Mouse (Mus musculus): Measurements from ENCODE around the gene Psph. TPM values are rescaled to one million over a fixed set of nuclear protein-coding genes. Genes with fewer than 3 reads are reported as not detected.
"Not testable (repeated sequence)": the region's sequence is repeated elsewhere in the genome, so short reads cannot be mapped to it uniquely, and the experiment has no call there.

Gene Psph
- 30.4 and 31.9 TPM in 2 replicates for polyA plus RNA-seq (2015; fragmentation: Nextera tagmentation; extraction: Ambion mirVana)

DNA sequence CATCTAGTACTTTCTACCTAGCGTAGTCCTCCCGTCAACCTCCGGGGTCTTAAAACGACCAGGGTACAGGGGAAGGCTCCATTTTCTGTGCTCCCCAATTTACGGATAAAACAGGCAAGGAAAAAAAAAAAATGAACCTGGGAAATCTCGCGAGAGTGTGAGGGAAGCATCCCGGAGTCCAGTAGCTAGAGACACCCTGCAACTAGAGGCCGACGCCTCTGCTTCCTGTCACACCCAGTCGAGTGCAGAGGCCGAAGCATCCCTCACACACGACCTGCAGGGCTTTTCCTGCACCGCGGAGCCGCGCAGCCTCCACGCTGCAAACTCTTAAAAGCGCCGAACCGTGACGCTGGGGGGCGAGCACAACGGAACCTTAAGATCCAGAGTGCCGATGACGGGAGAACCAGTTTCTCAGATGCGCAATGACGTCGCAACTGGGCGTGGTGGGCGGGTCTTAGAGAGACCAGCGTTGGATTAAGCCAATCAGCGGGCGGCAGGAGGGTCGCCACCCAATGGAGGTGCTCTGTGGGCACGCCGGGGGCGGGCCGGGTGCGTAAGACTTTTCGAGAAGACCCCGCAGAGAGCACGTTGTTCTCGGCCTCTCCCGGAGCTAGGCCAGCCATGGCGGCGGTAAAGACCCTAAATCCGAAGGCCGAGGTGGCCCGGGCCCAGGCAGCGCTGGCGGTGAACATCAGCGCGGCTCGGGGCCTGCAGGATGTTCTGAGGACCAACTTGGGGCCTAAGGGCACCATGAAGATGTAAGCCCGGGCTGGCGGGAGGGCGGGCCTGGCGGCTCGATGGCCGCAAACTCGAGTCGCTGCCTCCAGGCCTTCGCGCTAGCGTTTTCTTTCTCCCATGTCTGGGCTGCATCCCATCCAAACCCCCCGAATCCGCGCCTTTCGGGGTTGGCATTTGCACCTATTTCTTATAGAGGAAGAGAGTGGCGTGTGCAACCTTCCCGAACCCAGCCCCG lies at the start of gene Psph:
Psph (minus strand) TSS at position 632 of the 973 bp plus-strand sequence.
- WGBS, result under 1% methylated on average over 73 of the region's 73 CpGs
- Histone ChIP-seq H3K4me1 (peaks cover 15% of the 10 kb centered on the region; the same call in 1 of the 2 replicates), H3K36me3 (peaks cover 34% of the 10 kb centered on the region), H3K4me3 (peak within 1 kb of the TSS; percentile 90), H3K4me2 (peak within 1 kb of the TSS; percentile 64), H3K9ac (peak within 1 kb of the TSS; percentile 94), H3K9me3 (no peaks in the 10 kb centered on the region), H3K27ac (peak within 1 kb of the TSS; percentile 99), H3K27me3 (no peaks in the 10 kb centered on the region)
- peak; percentile 99 for ATAC-seq (ENCODE audit: borderline replicate concordance, extremely low read depth, low FRiP score, low TSS enrichment)

DNA sequence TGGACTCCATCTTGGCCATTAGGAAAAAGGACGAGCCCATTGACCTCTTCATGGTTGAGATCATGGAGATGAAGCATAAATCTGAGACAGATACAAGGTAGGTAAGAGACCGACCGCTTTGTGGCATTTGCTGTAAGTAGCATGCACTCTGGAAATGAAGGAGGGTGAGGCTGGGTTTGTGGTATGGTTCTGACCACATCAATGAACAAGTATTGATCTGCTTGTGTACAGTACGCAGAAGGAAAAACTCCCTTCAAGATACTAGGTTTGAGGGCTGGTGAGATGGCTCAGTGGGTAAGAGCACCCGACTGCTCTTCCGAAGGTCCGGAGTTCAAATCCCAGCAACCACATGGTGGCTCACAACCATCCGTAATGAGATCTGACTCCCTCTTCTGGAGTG lies 3.3 kb upstream of the Psph start:
- Histone ChIP-seq H3K36me3 (peaks cover 58% of the 10 kb centered on the region), H3K4me1 (peaks cover 15% of the 10 kb centered on the region; the same call in 1 of the 2 replicates)
- H3K9me3 ChIP-seq; H3K27me3 ChIP-seq; ATAC-seq (ENCODE audit: borderline replicate concordance, extremely low read depth, low FRiP score, low TSS enrichment); H3K4me3 ChIP-seq; H3K9ac ChIP-seq; H3K27ac ChIP-seq; H3K4me2 ChIP-seq: not testable (repeated sequence)
- WGBS, result 92% methylated on average over 7 of the region's 8 CpGs

DNA sequence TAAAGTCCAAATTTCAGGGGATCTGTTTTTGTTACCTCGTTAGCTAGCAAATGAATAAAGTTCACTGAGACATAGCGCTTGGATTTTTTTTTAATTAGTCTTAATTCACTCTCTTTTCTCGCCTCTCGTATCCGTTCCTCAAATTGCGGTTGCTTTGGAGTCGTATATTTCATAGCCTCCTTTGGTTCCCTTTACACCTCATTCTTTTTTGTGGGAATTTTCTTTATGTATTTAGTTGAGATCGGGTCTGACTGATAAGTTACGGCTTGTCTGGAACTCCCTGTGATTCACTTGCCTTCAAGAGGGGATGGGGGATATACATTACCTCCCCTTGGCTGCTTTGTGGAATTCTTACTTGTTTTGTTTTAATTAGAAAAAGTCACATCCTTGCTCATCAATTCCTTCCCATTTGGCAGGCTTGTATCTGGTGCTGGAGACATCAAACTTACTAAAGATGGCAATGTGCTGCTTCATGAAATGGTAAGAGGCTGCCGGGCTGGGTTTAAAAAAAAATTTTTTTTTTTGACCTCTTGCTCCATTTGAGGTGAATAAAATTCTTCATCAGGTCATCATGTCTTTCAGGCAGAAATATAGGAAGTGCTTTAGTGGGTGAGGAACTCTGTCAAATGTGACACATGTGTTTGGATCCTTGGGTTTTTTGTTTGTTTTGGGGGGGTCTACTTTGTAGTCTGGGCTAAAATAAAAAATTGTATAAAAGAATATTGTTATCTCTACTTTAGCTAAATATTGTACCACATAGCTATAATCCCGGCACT lies 757 bp upstream of the Psph start:
- Histone ChIP-seq H3K4me1 (peaks cover 15% of the 10 kb centered on the region; the same call in 1 of the 2 replicates), H3K4me2 (peak overlapping the region; percentile 64), H3K36me3 (peaks cover 43% of the 10 kb centered on the region), H3K27me3 (no peaks in the 10 kb centered on the region), H3K9ac (peak overlapping the region; percentile 94), H3K27ac (peak overlapping the region; percentile 99; the same call in 1 of the 2 replicates), H3K9me3 (no peaks in the 10 kb centered on the region), H3K4me3 (peak overlapping the region; percentile 90)
- 6% methylated on average over 11 of the region's 11 CpGs for WGBS
- ATAC-seq (ENCODE audit: borderline replicate concordance, extremely low read depth, low FRiP score, low TSS enrichment), result no peak

DNA sequence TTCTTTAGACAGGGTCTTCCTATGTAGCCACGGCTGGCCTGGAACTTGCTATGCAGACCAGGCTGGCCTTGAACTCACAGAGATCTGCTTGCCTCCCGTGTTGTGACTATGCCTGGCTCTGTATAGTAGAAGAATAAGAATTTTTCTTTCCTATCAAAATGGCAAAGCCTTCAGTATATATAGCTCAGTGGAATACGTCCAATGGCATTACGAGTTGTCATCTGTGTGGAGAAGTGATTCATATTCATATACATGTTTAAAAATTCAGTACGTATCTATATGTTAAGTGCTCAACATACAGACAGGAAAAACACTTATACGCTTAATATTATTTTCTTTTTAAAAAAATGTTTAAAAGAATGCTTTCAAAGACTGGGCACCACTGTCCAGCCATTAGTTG lies 1.1 kb downstream of the Psph start:
- peak overlapping the region; percentile 90 for H3K4me3 ChIP-seq
- WGBS, result 66% methylated on average over 6 of the region's 6 CpGs
- H3K36me3 ChIP-seq, result peaks cover 26% of the 10 kb centered on the region
- peaks cover 15% of the 10 kb centered on the region; the same call in 1 of the 2 replicates for H3K4me1 ChIP-seq
- H3K9me3 ChIP-seq, result no peaks in the 10 kb centered on the region
- peak overlapping the region; percentile 99 for H3K27ac ChIP-seq
- peak overlapping the region; percentile 54 for H3K4me2 ChIP-seq
- peak overlapping the region; percentile 82 for H3K9ac ChIP-seq
- no peaks in the 10 kb centered on the region for H3K27me3 ChIP-seq
- ATAC-seq (ENCODE audit: borderline replicate concordance, extremely low read depth, low FRiP score, low TSS enrichment), result no peak

DNA sequence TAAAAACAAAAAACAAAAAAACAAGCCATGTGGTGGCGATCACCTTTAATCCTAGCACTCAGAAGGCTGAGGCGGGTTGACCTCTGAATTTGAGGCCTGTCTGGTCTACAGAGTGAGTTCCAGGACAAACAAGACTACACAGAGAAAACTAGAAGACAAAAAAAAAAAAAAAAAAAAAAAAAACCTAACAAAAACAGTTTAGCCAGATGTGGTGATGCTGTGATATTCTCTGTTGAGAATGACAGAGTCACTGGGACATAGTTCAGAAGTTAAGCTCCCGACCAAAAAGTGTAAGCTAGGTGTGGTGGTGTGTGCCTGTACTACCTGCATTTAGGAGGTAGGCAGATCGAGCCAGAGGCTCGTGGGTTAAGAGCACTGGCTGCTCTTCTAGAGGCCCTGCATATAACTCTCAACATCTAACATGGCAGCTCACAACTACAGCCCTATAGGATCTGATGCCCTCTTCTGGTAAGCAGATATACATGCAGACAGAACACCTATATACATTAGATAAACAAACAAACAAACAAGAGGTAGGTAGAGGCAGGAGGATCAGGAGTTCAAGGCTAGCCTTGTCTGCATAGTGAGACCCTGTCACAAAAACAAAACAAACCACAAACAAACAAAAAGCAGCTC lies 1.9 kb downstream of the Psph start:
- Histone ChIP-seq H3K9ac (no peak overlapping the region), H3K27me3 (no peaks in the 10 kb centered on the region), H3K9me3 (no peaks in the 10 kb centered on the region), H3K36me3 (peaks cover 20% of the 10 kb centered on the region), H3K4me3 (no peak overlapping the region), H3K4me2 (no peak overlapping the region), H3K27ac (no peak overlapping the region), H3K4me1 (peaks cover 15% of the 10 kb centered on the region; the same call in 1 of the 2 replicates)
- ATAC-seq (ENCODE audit: borderline replicate concordance, extremely low read depth, low FRiP score, low TSS enrichment), result no peak
- WGBS, result 87% methylated on average over 5 of the region's 5 CpGs

DNA sequence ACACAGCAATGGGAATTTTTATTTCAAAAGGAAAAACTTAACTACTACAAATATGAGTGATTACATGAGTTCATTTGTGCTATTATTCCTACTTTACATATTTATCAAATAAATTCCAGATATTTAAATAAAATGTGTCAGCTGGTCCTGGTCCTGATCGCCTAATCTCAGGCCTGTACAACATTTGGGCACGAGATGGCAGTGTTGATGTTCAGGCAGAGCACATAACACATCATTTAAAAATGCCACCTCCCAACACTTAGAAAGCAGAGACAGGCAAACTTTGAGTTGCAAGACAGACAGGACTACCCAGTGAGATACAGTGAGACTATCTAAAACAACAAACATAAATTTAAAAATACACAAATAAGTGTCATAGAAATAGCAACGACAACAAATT lies 5.0 kb downstream of the Psph start:
- WGBS, result 31% methylated on average over 3 of the region's 3 CpGs
- Histone ChIP-seq H3K9me3 (no peaks in the 10 kb centered on the region), H3K4me3 (no peak overlapping the region), H3K4me1 (peaks cover 16% of the 10 kb centered on the region), H3K27ac (no peak overlapping the region), H3K9ac (no peak overlapping the region), H3K4me2 (no peak overlapping the region), H3K36me3 (no peaks in the 10 kb centered on the region), H3K27me3 (no peaks in the 10 kb centered on the region)
- ATAC-seq (ENCODE audit: borderline replicate concordance, extremely low read depth, low FRiP score, low TSS enrichment), result no peak

DNA sequence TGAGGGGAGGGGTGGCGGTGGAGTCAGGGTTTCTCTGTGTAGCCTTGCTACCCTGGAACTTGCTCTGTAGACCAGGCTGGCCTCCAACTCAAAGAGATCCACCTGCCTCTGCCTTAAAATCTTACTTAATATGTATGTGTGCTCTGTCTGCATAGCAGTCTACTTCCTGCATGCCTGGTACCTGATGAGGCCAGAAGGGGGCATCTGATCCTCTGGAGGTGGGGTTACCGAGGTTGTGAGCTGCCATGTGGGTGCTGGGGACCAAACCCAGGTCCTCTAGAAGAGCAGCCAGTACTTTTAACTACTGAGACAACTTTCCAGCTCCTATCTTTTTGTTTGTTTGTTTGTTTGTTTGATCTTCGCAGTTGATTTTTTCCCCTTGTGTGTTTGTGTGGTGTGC lies 7.1 kb downstream of the Psph start:
- WGBS, result 93% methylated on average over 3 of the region's 3 CpGs

DNA sequence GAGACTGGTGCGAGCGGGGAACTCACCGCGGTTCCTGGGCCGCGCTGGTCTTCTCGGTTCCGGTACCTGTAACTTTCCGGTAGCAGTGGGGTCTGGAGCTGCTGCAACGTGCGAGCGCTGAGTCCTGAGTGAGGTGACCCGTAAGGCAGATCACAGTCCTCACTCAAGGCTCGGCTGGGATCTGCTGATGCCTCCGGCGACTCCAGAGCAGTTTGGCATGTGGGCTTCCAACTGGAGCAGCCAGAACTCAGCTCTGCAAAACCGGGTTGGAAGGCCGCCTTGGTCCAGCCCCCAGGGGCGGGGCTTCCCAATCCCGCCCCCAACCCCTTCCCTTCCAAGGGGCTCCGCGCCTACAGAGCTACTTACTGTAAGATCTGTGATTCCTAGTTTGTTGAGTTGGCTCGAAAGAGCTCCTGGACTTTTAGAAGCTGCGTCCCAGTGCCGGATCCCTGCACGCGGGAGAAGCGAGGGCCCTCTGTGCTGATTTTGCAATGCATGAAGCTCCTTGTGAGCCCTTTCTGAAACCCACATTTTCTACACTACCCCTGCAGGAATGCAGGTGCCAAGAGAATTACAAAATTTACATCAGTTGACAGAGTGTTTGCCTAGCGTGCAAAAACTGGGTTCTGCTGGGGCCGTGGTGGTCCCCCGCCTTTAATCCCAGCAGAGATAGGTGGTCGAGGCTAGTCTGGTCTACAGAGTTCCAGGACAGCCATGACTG lies 8.1 kb downstream of the Psph start:
- H3K9ac ChIP-seq, result peak overlapping the region; percentile 58
- H3K9me3 ChIP-seq, result no peaks in the 10 kb centered on the region
- peaks cover 12% of the 10 kb centered on the region for H3K4me1 ChIP-seq
- no peaks in the 10 kb centered on the region for H3K27me3 ChIP-seq
- WGBS, result 2% methylated on average over 30 of the region's 32 CpGs
- H3K27ac ChIP-seq, result peak overlapping the region; percentile 54; the same call in 1 of the 2 replicates
- no peaks in the 10 kb centered on the region for H3K36me3 ChIP-seq
- peak; percentile 93 for ATAC-seq (ENCODE audit: borderline replicate concordance, extremely low read depth, low FRiP score, low TSS enrichment)
- peak overlapping the region; percentile 96 for H3K4me2 ChIP-seq
- peak overlapping the region; percentile 59 for H3K4me3 ChIP-seq

More for the DNA sequence above, 7.1 kb downstream of the Psph start:
- no peak for ATAC-seq (ENCODE audit: borderline replicate concordance, extremely low read depth, low FRiP score, low TSS enrichment)
- Histone ChIP-seq H3K36me3 (no peaks in the 10 kb centered on the region), H3K4me1 (peaks cover 12% of the 10 kb centered on the region), H3K4me3 (no peak overlapping the region), H3K27me3 (no peaks in the 10 kb centered on the region), H3K9ac (no peak overlapping the region), H3K9me3 (no peaks in the 10 kb centered on the region), H3K27ac (no peak overlapping the region), H3K4me2 (no peak overlapping the region)

DNA sequence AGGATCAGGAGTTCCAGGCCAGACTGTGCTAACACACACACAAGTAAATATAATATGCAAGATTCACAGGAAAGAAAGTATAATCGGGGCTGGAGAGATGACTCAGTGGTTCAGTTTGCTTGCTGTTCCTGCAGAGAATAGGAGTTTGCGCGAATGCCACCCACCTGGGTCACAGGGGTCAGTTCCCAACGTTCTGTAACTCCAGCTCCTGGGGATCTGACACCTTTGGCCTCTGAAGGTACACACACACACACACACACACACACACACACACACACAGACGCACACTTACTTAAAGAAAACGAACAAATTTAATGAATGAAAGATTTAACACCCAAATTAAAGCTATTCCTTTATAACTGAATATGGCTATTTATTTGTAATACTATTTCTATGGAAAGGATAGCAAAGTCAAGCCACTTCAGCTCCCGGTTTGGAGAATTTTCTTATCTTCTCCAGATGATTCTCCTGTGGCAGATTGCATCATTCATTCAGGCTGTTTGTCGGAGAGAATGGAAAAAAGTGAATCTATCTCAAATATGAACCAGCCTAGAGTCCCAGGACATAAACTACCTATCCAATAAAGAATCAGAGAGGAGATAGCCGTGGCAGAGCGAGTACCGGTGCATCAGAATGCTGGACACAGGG lies 8.8 kb downstream of the Psph start:
- peak overlapping the region; percentile 54; the same call in 1 of the 2 replicates for H3K27ac ChIP-seq
- peak overlapping the region; percentile 59 for H3K4me3 ChIP-seq
- H3K4me2 ChIP-seq, result peak overlapping the region; percentile 96
- no peak for ATAC-seq (ENCODE audit: borderline replicate concordance, extremely low read depth, low FRiP score, low TSS enrichment)
- peak overlapping the region; percentile 58 for H3K9ac ChIP-seq
- H3K36me3 ChIP-seq, result no peaks in the 10 kb centered on the region
- H3K9me3 ChIP-seq, result no peaks in the 10 kb centered on the region
- peaks cover 12% of the 10 kb centered on the region for H3K4me1 ChIP-seq
- 27% methylated on average over 11 of the region's 11 CpGs for WGBS
- no peaks in the 10 kb centered on the region for H3K27me3 ChIP-seq

DNA sequence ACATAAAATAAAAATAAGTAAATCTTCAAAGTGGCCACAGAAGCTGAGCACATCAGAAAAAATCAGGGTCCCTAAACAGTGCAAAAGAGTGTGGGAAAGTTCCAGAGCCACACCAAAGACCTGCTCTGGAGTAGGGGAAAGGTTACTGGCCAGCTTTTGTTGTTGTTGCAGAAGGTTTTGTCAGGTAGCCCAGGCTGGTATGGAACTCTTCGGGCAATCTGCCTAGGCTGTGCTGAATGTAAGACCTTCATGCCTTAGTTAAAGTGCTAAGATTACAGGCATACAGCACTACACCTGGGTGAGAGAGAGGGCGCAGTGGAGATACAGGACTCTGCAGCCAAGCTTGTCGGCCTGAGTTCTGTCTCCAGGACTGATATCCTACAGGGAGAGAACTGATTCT lies 12.6 kb downstream of the Psph start:
- Histone ChIP-seq H3K4me1 (peaks cover 9% of the 10 kb centered on the region), H3K36me3 (no peaks in the 10 kb centered on the region), H3K9me3 (no peaks in the 10 kb centered on the region), H3K4me3 (no peak overlapping the region), H3K27me3 (no peaks in the 10 kb centered on the region), H3K27ac (no peak overlapping the region), H3K4me2 (no peak overlapping the region), H3K9ac (no peak overlapping the region)
- WGBS, result 86% methylated on average over 3 of the region's 3 CpGs
- no peak for ATAC-seq (ENCODE audit: borderline replicate concordance, extremely low read depth, low FRiP score, low TSS enrichment)
